Mouse (Mus musculus) heart, postnatal 10 days (tissue): ENCODE measurements around the gene Kcnh1. TPM values are rescaled to one million over a fixed set of nuclear protein-coding genes. Genes with fewer than 3 reads are reported as not detected.
A peak's percentile ranks its signal among the peaks of the same experiment; 100 is the strongest.

Experiments used
- DNase-seq, 2 experiments: peaks; one replicate each; pipeline ENCODE4 v3.0.0; 2021
- intact Hi-C: fragments of 180-260 bp; cut with DNase I; formaldehyde crosslinking; loops from one replicate; pipeline ENCODE4 v1.15.1; 2025
- total RNA-seq, 2 experiments: library from RNA; stranded (reverse); gene quantifications; 2 replicates each; pipeline ENCODE4 v1.2.3; 2021

Kcnh1 gene
- total RNA-seq, 2 experiments from 2014 or later = 0.25 to 0.38 TPM

DNA sequence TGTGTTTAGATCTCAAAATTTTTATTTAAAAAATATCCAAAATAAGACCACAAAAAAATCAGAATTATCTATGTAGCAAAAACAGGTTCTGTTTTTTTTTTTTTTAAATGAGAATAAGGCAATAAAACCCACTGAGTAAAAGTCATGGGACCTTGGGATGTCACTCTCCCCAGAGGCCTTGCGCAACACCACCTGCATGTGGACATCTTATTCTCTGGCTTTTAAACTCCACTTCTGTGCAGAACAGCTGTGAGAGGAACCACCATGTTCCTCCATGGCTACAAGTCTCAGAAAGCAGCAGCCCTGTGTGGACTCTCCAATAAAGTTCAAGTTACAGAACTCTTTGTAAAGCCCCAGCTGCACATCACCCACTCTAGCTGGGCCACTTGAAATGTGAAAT, 322.2 kb downstream of the Kcnh1 start:
- intact Hi-C loops = no loop called here

DNA sequence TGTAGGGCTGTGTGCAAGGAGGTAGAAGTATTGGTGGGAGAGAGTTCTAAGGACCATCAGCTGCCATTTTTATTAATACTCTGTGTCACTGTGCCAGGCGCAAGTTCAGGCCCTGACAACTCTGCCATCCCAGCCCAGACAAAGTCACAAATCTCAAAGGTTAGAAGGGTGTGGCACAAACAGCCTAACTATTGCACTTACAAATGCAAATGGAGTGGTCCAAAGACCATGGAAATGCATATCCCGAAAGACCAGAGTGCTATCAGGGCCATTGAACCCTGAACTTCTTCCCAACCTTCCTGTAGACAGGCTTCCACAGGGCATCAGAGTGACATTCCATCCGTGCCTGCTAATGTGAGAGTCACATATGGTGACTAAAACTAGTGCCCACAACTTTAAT, 324.8 kb downstream of the Kcnh1 start:
- DNase-seq = no peak
- intact Hi-C loops = no loop called here

More for the DNA sequence above, 322.2 kb downstream of the Kcnh1 start:
- DNase-seq = no peak

GRCm38 (mm10) chr1:192519713-192520112, 329.1 kb downstream of the Kcnh1 start:
- intact Hi-C loops = no loop called here
- DNase-seq = no peak

- peak; percentile 44 to 59 for DNase-seq
- intact Hi-C loops = no loop called here
These were observed 330.4 kb downstream of the Kcnh1 start for GRCm38 (mm10) chr1:192520836-192521435.

DNA sequence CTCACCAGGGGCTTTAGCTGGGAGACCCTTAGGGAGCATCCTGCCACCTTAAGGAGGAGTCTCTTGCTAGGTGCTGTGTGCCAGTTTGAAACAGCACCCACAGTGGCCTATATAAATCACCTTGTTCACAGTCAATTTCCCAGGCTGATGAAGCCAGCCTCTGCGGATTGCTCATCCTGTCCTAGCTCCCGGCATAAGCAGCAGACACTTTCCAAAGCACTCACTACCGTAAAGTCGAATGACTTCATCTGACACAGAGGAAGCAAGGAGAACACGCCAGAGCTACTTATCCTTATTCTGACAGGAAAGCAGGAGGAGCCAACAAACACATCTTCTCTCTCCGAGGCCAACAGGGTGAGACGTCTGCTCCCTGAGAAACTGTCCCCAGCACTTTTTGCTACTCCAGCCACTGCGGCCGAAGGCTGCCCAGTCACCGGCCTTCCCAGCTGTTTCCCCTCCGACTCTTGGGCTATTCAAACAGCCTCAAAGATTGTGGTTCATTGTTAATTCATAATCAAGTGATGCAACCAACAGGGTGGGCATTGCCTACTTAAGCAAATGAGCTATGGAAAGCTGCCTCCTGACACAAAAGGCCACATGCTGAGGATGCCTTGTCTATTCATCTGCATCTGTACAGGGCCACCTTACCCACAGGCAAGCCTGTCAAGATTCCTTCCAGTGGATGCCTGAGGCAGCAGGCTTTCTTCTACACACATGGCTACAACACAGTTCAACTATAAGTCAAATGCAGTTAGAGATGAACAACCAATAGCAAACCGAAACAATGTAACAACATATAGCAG, 332.0 kb downstream of the Kcnh1 start:
- DNase-seq = peak in 1 of 2 experiments; percentile 20
- intact Hi-C loops = no loop called here

DNA sequence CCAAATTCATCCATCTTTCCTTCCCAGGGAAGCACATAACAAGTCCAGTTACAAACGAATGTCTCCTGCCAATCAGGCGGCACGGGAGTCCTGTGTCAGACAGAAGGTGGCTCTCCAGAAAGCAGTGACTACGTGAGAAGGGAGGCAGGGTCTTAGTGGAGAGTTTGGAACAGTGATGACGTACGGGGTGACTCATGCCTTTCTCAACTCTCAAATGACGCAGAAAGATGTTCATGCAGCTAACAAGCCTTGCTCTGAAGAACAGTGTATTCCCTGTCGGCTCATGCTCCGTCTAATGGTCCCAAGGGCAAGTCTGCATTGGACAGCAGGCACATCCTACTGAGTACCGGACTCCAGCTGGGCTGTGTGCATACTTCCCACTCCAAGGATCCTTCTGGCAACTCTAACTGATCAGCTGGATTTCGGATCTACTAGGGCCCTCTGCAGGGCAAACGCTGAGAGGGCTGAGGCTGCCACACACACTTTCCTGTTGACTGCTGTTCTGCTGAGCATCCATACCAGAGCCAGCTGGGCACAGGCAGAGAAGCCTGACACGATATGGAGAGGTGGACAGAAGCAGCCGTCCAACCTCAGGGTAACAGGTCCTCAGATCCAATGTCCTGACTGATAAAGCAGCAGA, 335.3 kb downstream of the Kcnh1 start:
- intact Hi-C loops = no loop called here
- DNase-seq = peak in 1 of 2 experiments; percentile 11

DNA sequence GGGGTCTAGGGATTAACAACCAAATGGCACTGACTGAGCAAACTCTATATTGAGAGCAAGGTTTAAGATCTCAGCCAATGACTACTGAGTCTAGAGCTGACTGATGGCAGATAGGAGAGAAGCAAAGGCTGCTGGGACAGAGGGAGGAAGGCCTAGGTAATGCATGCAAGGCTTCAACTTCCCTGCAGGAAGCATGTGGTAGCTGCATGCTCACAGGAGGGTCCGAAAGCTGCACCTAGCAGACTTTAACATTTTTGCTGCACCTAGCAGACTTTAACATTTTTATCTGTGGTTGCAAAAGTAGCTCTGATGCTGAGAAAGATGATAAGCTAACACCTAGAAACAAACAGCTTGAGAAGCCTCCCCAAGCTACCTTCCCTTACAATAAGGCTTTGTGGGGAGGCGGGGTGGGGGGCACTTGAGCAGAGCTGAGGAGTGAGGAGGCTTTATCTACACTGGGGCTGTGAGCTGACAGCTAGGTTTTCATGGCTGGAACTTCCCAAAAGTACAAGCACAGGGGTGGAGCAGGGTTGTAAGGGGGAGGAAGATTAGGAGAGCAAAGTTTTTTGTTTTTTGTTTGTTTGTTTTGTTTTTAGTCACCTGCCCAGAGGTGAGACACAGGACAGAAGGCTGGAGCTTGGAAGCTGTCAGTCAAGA, 341.0 kb downstream of the Kcnh1 start:
- no peak for DNase-seq
- intact Hi-C loops = no loop called here

DNA sequence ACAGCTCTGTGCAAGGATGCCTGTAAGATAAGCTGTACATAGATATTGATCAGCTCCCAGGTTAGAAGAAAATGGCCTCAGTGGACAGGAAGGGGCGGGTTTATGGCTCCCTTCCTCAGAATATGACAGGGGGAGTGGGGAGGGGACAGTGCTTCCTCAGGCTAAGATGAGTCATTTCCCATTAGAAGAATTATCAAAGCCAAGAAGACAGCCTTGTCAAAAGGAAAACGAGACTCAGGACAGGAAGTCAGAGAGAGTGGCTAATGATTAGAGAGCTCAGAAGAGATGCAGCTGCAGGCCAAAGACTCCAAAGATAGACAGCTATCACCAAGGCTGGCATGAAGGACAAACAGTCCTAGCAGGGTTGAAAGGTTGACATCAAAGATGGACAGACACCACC, 341.6 kb downstream of the Kcnh1 start:
- DNase-seq = no peak
- intact Hi-C loops = no loop called here

GRCm38 (mm10) chr1:192533016-192533415, 342.4 kb downstream of the Kcnh1 start:
- intact Hi-C loops = no loop called here

GRCm38 (mm10) chr1:192536440-192536839, 345.9 kb downstream of the Kcnh1 start:
- intact Hi-C loops = no loop called here
- DNase-seq = no peak

More at GRCm38 (mm10) chr1:192533016-192533415, 342.4 kb downstream of the Kcnh1 start:
- DNase-seq = no peak

- intact Hi-C loops = no loop called here
- peak; percentile 9 to 16 for DNase-seq
These were observed 346.6 kb downstream of the Kcnh1 start for GRCm38 (mm10) chr1:192537169-192537568.

DNA sequence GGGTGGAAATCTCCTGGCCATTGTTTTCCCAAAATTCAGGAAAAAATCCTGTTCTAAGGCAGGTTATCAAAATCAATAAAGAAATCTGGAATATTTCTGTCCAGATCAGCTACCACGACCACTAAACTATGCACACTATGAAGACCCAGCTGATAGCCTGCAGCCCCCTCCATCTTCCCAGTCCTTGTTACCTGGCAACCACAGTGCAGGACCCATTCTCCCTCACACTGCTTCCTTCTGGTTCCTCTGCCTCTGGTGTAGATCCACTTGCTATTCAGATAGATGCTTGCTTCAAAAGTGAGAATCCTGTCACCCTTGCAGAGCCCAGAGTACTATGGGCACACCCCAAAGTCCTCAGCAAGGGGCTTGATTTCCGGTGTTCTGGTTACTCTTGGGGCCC, 351.5 kb downstream of the Kcnh1 start:
- no peak for DNase-seq
- intact Hi-C loops = no loop called here

DNA sequence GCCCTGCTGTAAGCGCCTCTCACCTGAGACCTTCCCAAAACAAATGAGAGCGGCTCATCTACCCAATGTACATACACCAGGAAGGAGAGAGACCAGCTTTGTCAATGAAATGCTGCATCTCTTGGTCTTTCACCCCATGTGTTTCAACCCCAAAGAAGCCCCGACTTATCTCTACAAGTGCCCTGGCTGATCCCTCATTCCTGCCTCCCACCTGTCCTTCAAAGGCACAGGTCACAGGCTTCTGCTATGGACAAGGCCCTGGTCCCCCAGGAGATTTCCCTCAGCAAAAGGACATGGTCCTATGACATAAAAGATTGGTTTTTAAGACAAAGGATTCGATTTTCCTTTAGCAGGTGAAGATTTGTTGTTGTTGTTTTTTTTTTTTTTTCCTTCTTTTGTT, 353.1 kb downstream of the Kcnh1 start:
- DNase-seq = no peak
- intact Hi-C loops = no loop called here

GRCm38 (mm10) chr1:192544091-192544490, 353.5 kb downstream of the Kcnh1 start:
- DNase-seq = no peak
- intact Hi-C loops = no loop called here

DNA sequence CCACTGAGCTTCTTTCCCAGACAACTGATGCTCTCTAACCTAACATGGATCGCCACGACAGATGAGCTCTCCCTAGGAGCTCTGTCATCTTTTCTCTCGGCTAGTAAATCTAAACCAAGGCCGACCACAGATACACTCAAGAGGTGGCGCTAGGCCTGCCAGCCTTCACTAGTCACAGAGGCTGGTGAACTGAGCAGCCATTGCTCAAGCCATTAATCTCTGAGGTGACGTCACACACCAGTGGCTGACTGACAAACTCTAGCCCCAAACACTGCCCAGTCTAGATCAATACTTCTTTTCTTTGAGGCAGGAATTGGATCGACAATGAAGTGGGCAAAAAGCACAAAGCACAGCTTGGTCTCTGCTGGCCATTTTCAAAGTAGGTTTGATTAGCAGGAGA, 354.3 kb downstream of the Kcnh1 start:
- no peak for DNase-seq
- intact Hi-C loops = no loop called here

- no peak for DNase-seq
- intact Hi-C loops = loop anchor here (2.0 kb wide), 1 partner anchor 356 kb away; the partner anchor contains the start of gene Kcnh1
These were observed 356.3 kb downstream of the Kcnh1 start for GRCm38 (mm10) chr1:192546843-192547242.

DNA sequence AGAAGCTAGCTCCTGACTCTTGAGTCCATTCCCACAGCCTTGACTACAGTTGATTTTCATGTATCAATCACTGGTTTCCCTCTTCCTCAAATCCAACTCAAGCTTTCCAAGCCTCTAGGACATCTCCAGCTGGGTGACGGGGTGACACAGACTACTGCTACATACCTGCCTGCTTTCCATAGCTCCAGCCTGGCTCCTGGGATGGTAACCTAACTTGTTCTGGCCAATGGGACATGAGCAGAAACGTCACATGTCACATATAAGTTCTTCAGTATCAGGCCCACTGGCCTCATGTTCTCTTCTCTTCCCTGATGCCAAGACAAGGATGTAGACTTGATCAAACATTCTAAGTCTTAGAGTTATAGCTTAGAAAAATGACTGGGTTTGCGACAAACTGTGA, 360.0 kb downstream of the Kcnh1 start:
- intact Hi-C loops = no loop called here

GRCm38 (mm10) chr1:192555516-192555915, 364.9 kb downstream of the Kcnh1 start:
- DNase-seq = no peak

More for the DNA sequence above, 360.0 kb downstream of the Kcnh1 start:
- no peak for DNase-seq

DNA sequence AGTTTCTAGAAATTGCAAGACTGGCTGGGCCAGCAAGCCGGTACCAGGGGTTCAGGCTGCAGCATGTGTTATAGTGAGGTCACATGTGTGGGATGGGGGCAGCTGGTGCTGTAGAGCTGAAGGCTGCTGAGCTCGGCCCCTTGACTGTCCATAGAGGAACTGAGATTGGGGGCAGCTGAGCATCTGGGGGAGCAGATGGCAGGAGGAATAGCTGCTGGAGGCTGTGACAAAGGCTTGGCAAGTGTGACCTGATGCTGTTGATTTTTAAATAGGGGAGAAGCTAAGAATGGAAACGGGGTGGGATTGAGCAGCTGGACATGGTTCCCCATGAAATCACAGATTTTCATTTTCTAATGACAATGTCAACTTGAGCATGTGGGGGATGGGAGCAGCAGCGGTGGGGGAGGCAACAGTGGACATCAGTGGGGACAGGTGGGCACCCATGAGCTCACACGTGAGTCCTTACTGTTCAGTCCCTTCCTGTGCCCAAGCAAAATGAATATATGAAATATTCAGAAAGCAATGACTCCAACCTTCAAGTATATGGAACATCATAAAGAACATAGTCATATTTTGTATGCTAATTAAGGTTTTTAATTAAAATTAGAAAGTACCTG, 367.5 kb downstream of the Kcnh1 start:
- no peak for DNase-seq
- intact Hi-C loops = no loop called here

More at GRCm38 (mm10) chr1:192555516-192555915, 364.9 kb downstream of the Kcnh1 start:
- intact Hi-C loops = no loop called here

DNA sequence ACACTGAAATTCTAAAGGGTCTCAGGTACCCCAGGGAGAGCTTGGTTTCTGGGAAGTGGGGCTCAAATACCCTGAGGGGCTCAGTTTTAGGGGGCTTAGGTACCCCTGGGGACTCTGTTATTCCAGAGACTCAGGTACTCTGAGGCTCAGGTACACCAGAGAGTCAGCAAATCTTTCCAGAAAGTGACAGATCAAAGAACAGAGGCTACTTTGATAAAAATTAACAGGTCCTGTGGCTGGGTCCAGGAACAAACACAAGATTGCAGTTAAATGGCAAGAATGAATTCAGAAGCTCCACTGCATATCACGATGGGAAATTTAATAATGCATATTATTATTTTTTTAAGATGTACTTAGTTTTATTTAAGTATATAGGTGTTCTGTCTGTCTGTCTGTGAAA, 368.8 kb downstream of the Kcnh1 start:
- no peak for DNase-seq
- intact Hi-C loops = no loop called here
